Mouse (Mus musculus) bone marrow, adult 2 months (tissue): ENCODE measurements at regions not wholly inside any gene's neighbourhood (a gene's known extent, or its start where the extent isn't known, plus 50 kb on each side); places are given as distances from the start of the nearest gene placed in this dataset.

Source experiments
- CTCF ChIP-seq: fragments of 200-500 bp; IDR thresholded peaks from 2 replicates; pipeline ENCODE4 v1.5.1; 2011; ENCODE audit warnings: low read length, control low read depth; ENCODE audit not compliant: control insufficient read depth, insufficient read depth
- POLR2A ChIP-seq: fragments of 200-500 bp; IDR thresholded peaks from 2 replicates; pipeline ENCODE4 v1.6.1; 2011; ENCODE audit warnings: low read depth, mild to moderate bottlenecking, control low read depth, low read length, borderline replicate concordance; ENCODE audit not compliant: control insufficient read depth

- TF ChIP-seq CTCF (no peak), POLR2A (no peak)
Measured at GRCm38 (mm10) chr16:49966251-49966588, 165.9 kb downstream of the Cd47 start.
